Mouse (Mus musculus) lung, postnatal 0 days (tissue): ENCODE data around the gene Osmr. TPM values are rescaled to one million over a fixed set of nuclear protein-coding genes. Genes with fewer than 3 reads are reported as not detected.

ENCODE experiments used
- ATAC-seq: fragments of 200-750 bp; cut with Nextera tagmentation; 2 replicates; pipeline ENCODE4 v1.8.0; 2017; ENCODE audit warnings: moderate library complexity
- DNase-seq: peaks from one replicate; pipeline ENCODE4 v3.0.0-alpha.2; 2016; ENCODE audit warnings: low spot score
- H3K27ac ChIP-seq: fragments of 300-500 bp; sonication (generic); 2 replicates; pipeline ENCODE4 v1.5.1; 2014; ENCODE audit warnings: antibody characterized with exemption, mild to moderate bottlenecking, low read length, mixed read lengths
- H3K27me3 ChIP-seq: fragments of 300-500 bp; sonication (generic); replicated peaks from 2 replicates; pipeline ENCODE4 v1.6.1; 2014; ENCODE audit warnings: low read length, mixed read lengths; ENCODE audit not compliant: insufficient read depth
- H3K36me3 ChIP-seq: fragments of 300-500 bp; sonication (generic); 2 replicates; pipeline ENCODE4 v1.6.1; 2014; ENCODE audit warnings: low read length, mixed read lengths; ENCODE audit not compliant: insufficient read depth
- H3K4me1 ChIP-seq: fragments of 300-500 bp; sonication (generic); 2 replicates; pipeline ENCODE4 v1.6.1; 2014; ENCODE audit warnings: antibody characterized with exemption, low read depth, low read length, mixed read lengths; ENCODE audit not compliant: insufficient read depth
- H3K4me2 ChIP-seq: fragments of 300-500 bp; sonication (generic); replicated peaks from 2 replicates; pipeline ENCODE4 v1.6.1; 2014; ENCODE audit warnings: low read depth, mild to moderate bottlenecking, low read length, moderate library complexity, mixed read lengths
- H3K4me3 ChIP-seq: fragments of 300-500 bp; sonication (generic); 2 replicates; pipeline ENCODE4 v1.5.1; 2014; ENCODE audit warnings: low read depth, low read length
- H3K9ac ChIP-seq: fragments of 300-500 bp; sonication (generic); replicated peaks from 2 replicates; pipeline ENCODE4 v1.6.1; 2014; ENCODE audit warnings: low read depth, mild to moderate bottlenecking
- H3K9me3 ChIP-seq: fragments of 300-500 bp; sonication (generic); 2 replicates; pipeline ENCODE4 v1.6.1; 2016; ENCODE audit warnings: low read length, mixed read lengths
- CTCF ChIP-seq: IDR thresholded peaks from 2 replicates; pipeline ENCODE4 v1.5.1; 2016; ENCODE audit warnings: antibody characterized with exemption, mild to moderate bottlenecking
- EP300 ChIP-seq: IDR thresholded peaks from 2 replicates; pipeline ENCODE4 v1.6.1; 2016; ENCODE audit warnings: antibody characterized with exemption, mild to moderate bottlenecking, control low read depth
- WGBS: fragments of 180-500 bp; shearing (Covaris S2); extraction: QIAGEN DNeasy Blood & Tissue Kit; methylation state at CpG from one replicate; pipeline ENCODE4 v1.1.7; 2014; 5-methylcytosine and 5-hydroxymethylcytosine counted together
- polyA plus RNA-seq: library from polyadenylated mRNA; unstranded; fragments of >200 nt; fragmentation: Nextera tagmentation; extraction: Ambion mirVana; gene quantifications from 2 replicates; pipeline ENCODE4 v1.2.1, GENCODE M21; 2015

Osmr gene
- polyA plus RNA-seq, result 8.2 and 13.4 TPM in 2 replicates

DNA sequence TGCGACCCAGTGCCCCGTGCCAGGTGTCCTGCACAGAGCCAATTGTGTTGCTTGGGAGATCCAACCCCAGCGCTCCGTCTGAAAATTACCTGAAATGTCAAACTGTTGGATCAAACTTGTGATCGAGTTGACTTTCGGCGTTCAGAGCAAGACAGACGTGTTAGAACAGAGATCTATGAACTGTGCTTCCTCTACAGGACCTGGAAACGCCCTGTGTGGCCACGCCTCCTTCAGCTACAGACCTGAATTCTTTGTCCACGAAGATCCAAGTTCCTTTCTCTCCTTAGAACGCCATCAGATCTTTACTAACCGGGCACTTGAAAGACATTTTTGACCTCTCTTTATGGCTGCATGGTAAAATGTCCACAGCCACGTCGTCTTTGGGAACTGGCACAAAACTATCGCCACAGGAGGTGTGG lies at the start of gene Osmr:
TSS of gene Osmr (minus strand) at position 369 of the 419 bp plus-strand sequence.
- peak; percentile 71 for DNase-seq

GRCm38 (mm10) chr15:6919406-6919805 lies 44.6 kb upstream of the Osmr start:
- no peaks in the 10 kb centered on the region for H3K4me1 ChIP-seq
- TF ChIP-seq EP300 (no peak), CTCF (no peak)
- WGBS, result 79% methylated on average over 6 of the region's 6 CpGs
- no peak overlapping the region for H3K4me2 ChIP-seq
- H3K9ac ChIP-seq, result no peak overlapping the region
- 0 out of 2 replicates have a peak, but pooled peaks cover 3% of the 10 kb centered on the region for H3K9me3 ChIP-seq
- no peaks in the 10 kb centered on the region for H3K27me3 ChIP-seq
- no peak overlapping the region for H3K4me3 ChIP-seq
- ATAC-seq (no peak), DNase-seq (no peak)
- no peaks in the 10 kb centered on the region for H3K36me3 ChIP-seq
- no peak overlapping the region for H3K27ac ChIP-seq

More for the DNA sequence above, at the start of gene Osmr:
- Histone ChIP-seq H3K9ac (peak within 1 kb of the TSS; percentile 64), H3K27me3 (no peaks in the 10 kb centered on the region), H3K9me3 (no peaks in the 10 kb centered on the region), H3K4me1 (peaks cover 13% of the 10 kb centered on the region; the same call in 1 of the 2 replicates), H3K4me3 (peak within 1 kb of the TSS; percentile 62), H3K4me2 (peak within 1 kb of the TSS; percentile 73), H3K27ac (peak within 1 kb of the TSS; percentile 43), H3K36me3 (no peaks in the 10 kb centered on the region)
- ATAC-seq, result peak; percentile 57
- WGBS, result 6% methylated on average over 16 of the region's 16 CpGs
- TF ChIP-seq EP300 (no peak), CTCF (no peak)

DNA sequence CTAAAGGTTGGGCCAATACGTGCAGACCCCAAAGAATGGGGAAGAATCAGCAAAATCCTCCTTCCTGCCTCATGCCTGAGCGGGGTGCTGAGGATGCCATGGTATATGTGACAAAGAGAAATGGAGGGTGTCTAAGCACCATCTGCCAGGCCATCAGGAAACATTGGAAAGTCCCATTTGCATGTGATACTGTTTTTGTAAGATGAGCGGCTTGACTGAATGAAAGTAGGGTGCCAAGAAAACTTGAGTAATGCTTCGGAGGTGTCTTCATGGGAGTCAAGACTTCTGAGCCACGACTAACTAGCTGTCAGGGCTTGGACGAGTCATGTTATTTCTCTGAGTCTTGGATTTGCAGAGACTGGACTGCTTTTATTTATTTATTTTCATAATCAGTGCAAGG lies 39.4 kb upstream of the Osmr start:
- 79% methylated on average over 6 of the region's 6 CpGs for WGBS
- Histone ChIP-seq H3K36me3 (no peaks in the 10 kb centered on the region), H3K9ac (no peak overlapping the region), H3K27ac (no peak overlapping the region), H3K4me1 (peaks cover 4% of the 10 kb centered on the region; the same call in 1 of the 2 replicates), H3K4me2 (no peak overlapping the region), H3K27me3 (no peaks in the 10 kb centered on the region), H3K9me3 (0 out of 2 replicates have a peak, but pooled peaks cover 3% of the 10 kb centered on the region), H3K4me3 (no peak overlapping the region)
- ATAC-seq, result no peak
- DNase-seq, result no peak
- TF ChIP-seq EP300 (no peak), CTCF (no peak)

- Histone ChIP-seq H3K36me3 (no peaks in the 10 kb centered on the region), H3K4me3 (no peak overlapping the region), H3K9ac (no peak overlapping the region), H3K27me3 (no peaks in the 10 kb centered on the region), H3K4me1 (peaks cover 9% of the 10 kb centered on the region), H3K4me2 (no peak overlapping the region), H3K9me3 (no peaks in the 10 kb centered on the region), H3K27ac (no peak overlapping the region)
- 1% methylated on average over 11 of the region's 11 CpGs for WGBS
- peak; percentile 96 for DNase-seq
- ATAC-seq, result peak; percentile 96
- TF ChIP-seq EP300 (no peak), CTCF (peak; percentile 100)
Measured at GRCm38 (mm10) chr15:6909669-6910068, 34.9 kb upstream of the Osmr start.

DNA sequence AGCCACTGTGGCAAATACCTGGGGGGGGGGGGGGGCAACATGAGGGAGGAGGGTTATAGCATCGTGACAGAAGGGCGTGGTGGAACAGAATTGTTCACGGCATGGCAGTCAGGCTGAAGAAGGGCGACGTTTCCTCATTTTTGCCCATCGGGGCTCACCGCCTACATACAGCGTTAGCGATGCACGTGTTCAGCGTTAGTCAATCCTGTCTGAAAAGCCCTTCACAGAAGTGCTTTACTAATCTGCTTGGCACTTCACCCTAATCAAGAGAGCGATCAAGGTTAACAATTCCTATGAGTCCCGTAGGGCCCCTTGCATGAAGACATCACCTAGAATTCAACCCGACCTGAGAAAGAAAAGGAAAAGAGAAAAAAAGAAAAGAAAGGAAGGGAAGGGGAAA lies 34.3 kb upstream of the Osmr start:
- 33% methylated on average over 14 of the region's 14 CpGs for WGBS
- H3K9ac ChIP-seq, result no peak overlapping the region
- H3K27ac ChIP-seq, result no peak overlapping the region
- ATAC-seq, result peak; percentile 77
- H3K36me3 ChIP-seq, result no peaks in the 10 kb centered on the region
- H3K4me1 ChIP-seq, result peaks cover 9% of the 10 kb centered on the region
- H3K27me3 ChIP-seq, result no peaks in the 10 kb centered on the region
- TF ChIP-seq CTCF (no peak), EP300 (0 out of 2 replicates have a peak, but pooled peaks have one; percentile 9)
- no peaks in the 10 kb centered on the region for H3K9me3 ChIP-seq
- H3K4me2 ChIP-seq, result no peak overlapping the region
- peak; percentile 71 for DNase-seq
- no peak overlapping the region for H3K4me3 ChIP-seq

- Histone ChIP-seq H3K4me3 (no peak overlapping the region), H3K36me3 (no peaks in the 10 kb centered on the region), H3K9me3 (no peaks in the 10 kb centered on the region), H3K4me1 (peaks cover 9% of the 10 kb centered on the region), H3K27ac (no peak overlapping the region), H3K4me2 (no peak overlapping the region), H3K9ac (no peak overlapping the region), H3K27me3 (no peaks in the 10 kb centered on the region)
- no peak for ATAC-seq
- TF ChIP-seq EP300, result 0 out of 2 replicates have a peak, but pooled peaks have one; percentile 29
- TF ChIP-seq CTCF, result no peak
- 24% methylated on average over 5 of the region's 5 CpGs for WGBS
- peak; percentile 71 for DNase-seq
Measured at GRCm38 (mm10) chr15:6908601-6909000, 33.8 kb upstream of the Osmr start.
